Comparison of ENCODE assay signal across 9 mouse cellular contexts in genomic region chr11:97289276-97290230, GRCm38 (mm10). TPM values are rescaled to one million over a fixed set of nuclear protein-coding genes. Genes with fewer than 3 reads are reported as not detected.
A peak's percentile ranks its signal among the peaks of the same experiment; 100 is the strongest.
DNase-seq lines count a peak whose midpoint lies in the region; ATAC-seq lines count a peak whose summit lies in the region.
"Had no signal": no experiment of that assay in that cellular context is flagged by ENCODE, and none has a peak within 500 bp of the region (broad histone marks: within the 10 kb centered on the region; RNA-seq: fewer than 3 reads in every experiment).

No protein-coding gene starts in this region.

- H3K9me3 ChIP-seq in hindbrain, embryonic 11.5 days (ENCODE audit: control insufficient read depth, low read length) = no peaks in the 10 kb centered on the region
- no peaks in the 10 kb centered on the region for H3K9me3 ChIP-seq in hindbrain, embryonic 16.5 days (ENCODE audit: control insufficient read depth, low read length)
- no peaks in the 10 kb centered on the region for H3K9me3 ChIP-seq in embryonic facial prominence, embryonic 10.5 days

- DNase-seq in hindbrain, embryonic 11.5 days (ENCODE audit: low spot score) = peak; percentile 9
- DNase-seq in MN1 (ENCODE audit: low spot score) = peak; percentile 24
- DNase-seq in embryonic facial prominence, embryonic 10.5 days (ENCODE audit: low spot score) = no peak
- peak; percentile 45 for DNase-seq in layer of hippocampus, adult 9-10 months (ENCODE audit: low spot score)
- no peak for DNase-seq in embryo, embryonic 10.5 days (ENCODE audit: low spot score)
- DNase-seq in thymus, postnatal 25 days = no peak
- no peak for DNase-seq in testis, postnatal 10 days (ENCODE audit: low spot score)

- H3K4me3 ChIP-seq in hindbrain, embryonic 11.5 days (ENCODE audit: low read depth, low read length) = no peak overlapping the region
- H3K4me3 ChIP-seq in hindbrain, embryonic 16.5 days (ENCODE audit: low read length) = no peak overlapping the region
- H3K4me3 ChIP-seq in embryonic facial prominence, embryonic 10.5 days = no peak overlapping the region

- no peaks in the 10 kb centered on the region for H3K27me3 ChIP-seq in hindbrain, embryonic 11.5 days (ENCODE audit: control insufficient read depth, insufficient read depth, low read length)
- no peaks in the 10 kb centered on the region for H3K27me3 ChIP-seq in hindbrain, embryonic 16.5 days (replicated peaks; ENCODE audit: control insufficient read depth, insufficient read depth, low read length)
- H3K27me3 ChIP-seq in embryonic facial prominence, embryonic 10.5 days (replicated peaks; ENCODE audit: low read depth, poor library complexity, severe bottlenecking) = no peaks in the 10 kb centered on the region
- H3K27me3 ChIP-seq: megakaryocyte, embryonic 14.5 days had no signal

- no peak overlapping the region for H3K27ac ChIP-seq in hindbrain, embryonic 11.5 days (ENCODE audit: low read depth, low read length)
- no peak overlapping the region for H3K27ac ChIP-seq in hindbrain, embryonic 16.5 days (ENCODE audit: low read depth, low read length)
- peak overlapping the region; percentile 3; the same call in 1 of the 2 replicates for H3K27ac ChIP-seq in embryonic facial prominence, embryonic 10.5 days (replicated peaks)

- ATAC-seq in hindbrain, embryonic 11.5 days (ENCODE audit: low FRiP score) = no peak
- ATAC-seq in hindbrain, embryonic 16.5 days = no peak

- no peak overlapping the region for H3K4me2 ChIP-seq in hindbrain, embryonic 11.5 days (replicated peaks; ENCODE audit: low read depth, low read length)
- no peak overlapping the region for H3K4me2 ChIP-seq in hindbrain, embryonic 16.5 days (ENCODE audit: low read length)

- H3K9ac ChIP-seq in hindbrain, embryonic 11.5 days (ENCODE audit: low read depth, low read length) = no peak overlapping the region
- no peak overlapping the region for H3K9ac ChIP-seq in hindbrain, embryonic 16.5 days (ENCODE audit: low read depth, low read length)

- 41% methylated on average over 12 of the region's 12 CpGs for WGBS in hindbrain, embryonic 11.5 days
- 44% methylated on average over 12 of the region's 12 CpGs for WGBS in hindbrain, embryonic 16.5 days
- WGBS in embryonic facial prominence, embryonic 10.5 days = 46% methylated on average over 12 of the region's 12 CpGs

- H3K36me3 ChIP-seq in hindbrain, embryonic 11.5 days (ENCODE audit: control insufficient read depth, insufficient read depth, low read length) = no peaks in the 10 kb centered on the region
- no peaks in the 10 kb centered on the region for H3K36me3 ChIP-seq in hindbrain, embryonic 16.5 days (ENCODE audit: control insufficient read depth, insufficient read depth, low read length)
- H3K36me3 ChIP-seq in embryonic facial prominence, embryonic 10.5 days (replicated peaks) = no peaks in the 10 kb centered on the region

- H3K4me1 ChIP-seq in hindbrain, embryonic 11.5 days (replicated peaks; ENCODE audit: control insufficient read depth, insufficient read depth, low read length) = no peaks in the 10 kb centered on the region
- no peaks in the 10 kb centered on the region for H3K4me1 ChIP-seq in hindbrain, embryonic 16.5 days (ENCODE audit: control insufficient read depth, insufficient read depth, low read depth, low read length)
- H3K4me1 ChIP-seq in embryonic facial prominence, embryonic 10.5 days = peaks cover 15% of the 10 kb centered on the region

RNA-seq across cellular contexts. Expression of gene Npepps, which starts 9.1 kb away (rescaled TPM):
- polyA plus RNA-seq in hindbrain, embryonic 11.5 days (2014; fragmentation: Nextera tagmentation; extraction: Ambion mirVana) = 93.6 and 108 TPM in 2 replicates
- 142 and 155 TPM in 2 replicates for polyA plus RNA-seq in hindbrain, embryonic 16.5 days (2015; fragmentation: Nextera tagmentation; extraction: Ambion mirVana)
- polyA plus RNA-seq in embryonic facial prominence, embryonic 10.5 days (2016; fragmentation: Nextera tagmentation; extraction: Ambion mirVana) = 85.5 and 88.1 TPM in 2 replicates

RNA-seq across cellular contexts. Expression of gene Mrpl45, which starts 26.0 kb away (rescaled TPM):
- 51.4 and 52.9 TPM in 2 replicates for polyA plus RNA-seq in hindbrain, embryonic 11.5 days (2014; fragmentation: Nextera tagmentation; extraction: Ambion mirVana)
- 38.2 and 39.5 TPM in 2 replicates for polyA plus RNA-seq in hindbrain, embryonic 16.5 days (2015; fragmentation: Nextera tagmentation; extraction: Ambion mirVana)
- 65.7 and 67.0 TPM in 2 replicates for polyA plus RNA-seq in embryonic facial prominence, embryonic 10.5 days (2016; fragmentation: Nextera tagmentation; extraction: Ambion mirVana)

Comparison
In these comparisons a context has a peak if more than half of its experiments do, and no peak if none do; other contexts are left out.
1. DNase-seq: peak in hindbrain, embryonic 11.5 days (single experiment), MN1 (single experiment) and layer of hippocampus, adult 9-10 months (single experiment); none in embryonic facial prominence, embryonic 10.5 days (single experiment), embryo, embryonic 10.5 days (single experiment), thymus, postnatal 25 days (single experiment) and testis, postnatal 10 days (single experiment).